Mouse (Mus musculus) heart, adult 2 months (tissue): ENCODE data around the gene Hoxc8.

Experiments used
- CTCF ChIP-seq: fragments of 200-600 bp; IDR thresholded peaks from 2 replicates; pipeline ENCODE4 v1.8.1; 2022; ENCODE audit warnings: antibody characterized with exemption, mild to moderate bottlenecking, moderate library complexity
- EP300 ChIP-seq: fragments of 200-500 bp; IDR thresholded peaks from 2 replicates; pipeline ENCODE4 v1.6.1; 2011; ENCODE audit warnings: low read depth, low read length, control low read depth; ENCODE audit not compliant: insufficient read depth
- POLR2A ChIP-seq: fragments of 200-500 bp; IDR thresholded peaks from 2 replicates; pipeline ENCODE4 v1.6.1; 2011; ENCODE audit warnings: mild to moderate bottlenecking, low read depth, low read length, control low read depth; ENCODE audit not compliant: insufficient read depth

- TF ChIP-seq EP300 (no peak), CTCF (no peak), POLR2A (no peak)
Measured at GRCm38 (mm10) chr15:103001370-103001769, 11.0 kb downstream of the Hoxc8 start.
